Mouse (Mus musculus) testis, adult 2 months (tissue): ENCODE results near the gene Mast3.

Source experiments
- CTCF ChIP-seq: fragments of 200-500 bp; IDR thresholded peaks from 2 replicates; pipeline ENCODE4 v1.5.1; 2012; ENCODE audit warnings: low read depth, mild to moderate bottlenecking, inconsistent platforms, low read length, moderate library complexity; ENCODE audit not compliant: control insufficient read depth, insufficient read depth, insufficient replicate concordance
- POLR2A ChIP-seq: fragments of 200-500 bp; IDR thresholded peaks from 2 replicates; pipeline ENCODE4 v1.6.1; 2012; ENCODE audit warnings: low read depth, mild to moderate bottlenecking, inconsistent platforms, low read length, moderate library complexity; ENCODE audit not compliant: control insufficient read depth

GRCm38 (mm10) chr8:70812885-70813284 is 8.0 kb upstream of the Mast3 start:
- TF ChIP-seq CTCF (no peak), POLR2A (no peak)
